Mouse (Mus musculus): ENCODE measurements around the gene Prelid1. TPM values are rescaled to one million over a fixed set of nuclear protein-coding genes. Genes with fewer than 3 reads are reported as not detected.

Gene Prelid1
- total RNA-seq (2015) = 455 and 498 TPM in 2 replicates
- total RNA-seq (2017) = 146 and 163 TPM in 2 replicates

DNA sequence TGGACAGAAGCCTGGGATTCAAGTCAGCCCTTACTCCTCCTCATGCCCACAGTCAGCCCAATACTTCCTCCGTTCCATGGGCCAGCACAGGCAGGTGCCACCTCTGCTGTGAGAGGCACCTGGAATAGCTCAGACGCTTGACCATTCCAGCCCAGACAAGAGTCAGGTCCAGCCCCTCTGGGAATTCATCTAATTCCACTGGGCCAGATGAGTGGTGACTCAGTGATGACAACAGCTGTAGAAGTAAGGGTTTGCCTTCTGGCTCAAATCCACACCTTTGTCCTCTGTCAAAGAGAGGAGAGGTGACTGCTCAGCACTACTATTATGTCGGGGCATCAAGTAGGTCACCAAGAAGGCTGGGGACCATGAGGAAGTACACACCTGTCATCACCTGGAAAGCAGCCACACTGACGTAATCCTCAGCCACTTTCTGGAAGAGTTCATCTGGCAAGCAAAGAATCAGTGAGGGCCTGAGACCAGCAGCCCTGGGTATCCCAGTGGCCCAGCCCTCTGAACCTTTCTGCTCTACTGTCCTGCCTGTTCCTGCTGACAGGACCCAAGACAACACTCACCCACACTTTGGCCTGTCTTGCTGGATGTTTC, at the start of gene Prelid1:
Gene Prelid1, plus strand, starts transcription at position 570 of the 603 bp plus-strand sequence.
- ATAC-seq (ENCODE audit: poor library complexity, severe bottlenecking) = no peak

DNA sequence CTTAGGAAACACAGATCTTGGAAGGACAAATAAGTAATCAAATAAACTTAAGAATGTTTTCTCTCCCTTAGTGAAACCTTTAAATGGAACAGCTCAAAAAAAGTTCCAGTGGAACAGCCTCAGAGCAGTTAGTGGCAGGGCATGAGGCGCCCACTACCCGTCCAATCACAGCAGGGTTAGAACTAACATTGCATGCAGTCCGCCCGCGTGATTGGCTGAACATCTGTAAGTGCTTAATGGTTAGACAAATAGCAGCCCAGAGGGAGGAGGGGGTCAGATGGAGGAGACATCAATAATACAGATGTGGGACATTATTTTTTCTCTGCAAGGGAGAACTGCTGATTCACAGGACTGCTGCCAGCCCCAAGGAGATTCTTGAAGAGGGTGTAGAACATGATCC, 43.1 kb upstream of the Prelid1 start:
- no peak for ATAC-seq (ENCODE audit: poor library complexity, severe bottlenecking)

DNA sequence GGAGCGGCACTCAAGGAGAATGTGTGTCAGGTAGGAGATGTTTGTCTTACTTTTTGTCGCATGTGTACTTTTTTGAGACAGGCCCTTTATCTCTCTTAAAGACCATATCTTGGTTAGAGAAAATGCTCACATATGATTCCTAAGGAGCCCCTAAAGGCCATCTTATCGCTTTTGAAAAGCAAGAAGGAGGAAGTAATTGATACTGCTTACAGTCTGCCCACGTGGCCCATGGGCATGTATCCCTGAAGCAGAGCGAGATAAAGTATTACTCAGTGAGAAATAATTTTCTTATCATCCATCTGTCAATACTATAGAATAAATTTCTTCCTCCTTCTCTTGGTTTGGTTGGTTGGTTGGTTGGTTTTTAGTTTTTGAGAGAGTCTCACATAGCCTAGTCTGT, 42.7 kb upstream of the Prelid1 start:
- no peak for ATAC-seq (ENCODE audit: poor library complexity, severe bottlenecking)

DNA sequence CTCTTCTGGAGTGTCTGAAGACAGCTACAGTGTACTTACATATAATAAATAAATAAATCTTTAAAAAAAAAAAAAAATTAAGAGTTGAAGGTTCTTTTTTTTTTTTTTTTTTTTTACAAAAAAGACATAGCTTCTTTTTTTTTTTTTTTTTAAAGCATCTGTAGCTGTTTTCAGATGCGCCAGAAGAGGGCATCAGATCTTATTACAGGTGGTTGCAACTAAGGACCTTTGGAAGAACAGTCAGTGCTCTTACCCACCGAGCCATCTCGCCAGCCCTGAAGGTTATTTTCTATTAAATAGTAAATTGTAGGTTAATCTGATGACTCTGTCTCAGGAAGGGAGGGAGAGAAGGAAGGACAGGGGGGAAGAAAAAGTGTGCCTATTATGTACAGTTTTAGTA, 31.4 kb upstream of the Prelid1 start:
- ATAC-seq (ENCODE audit: poor library complexity, severe bottlenecking) = no peak

DNA sequence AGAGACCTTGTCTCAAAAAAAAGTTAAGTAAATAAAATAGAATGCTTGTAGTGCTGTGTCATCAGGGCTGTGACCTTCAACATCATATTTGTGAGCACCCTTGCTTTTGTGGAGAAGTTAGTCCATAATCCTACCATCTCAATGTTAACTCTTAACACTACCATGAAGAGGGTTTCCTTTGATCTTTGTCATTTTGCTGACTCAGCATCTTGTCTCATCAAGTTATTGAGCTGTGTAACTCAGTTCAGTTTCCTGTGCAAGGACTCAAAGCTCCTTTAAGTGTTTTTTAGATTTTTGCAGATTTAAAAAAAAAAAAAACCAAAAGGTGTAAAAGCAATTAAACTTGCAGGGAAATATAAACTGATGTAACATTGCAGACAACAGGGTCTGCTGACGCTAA, 23.5 kb upstream of the Prelid1 start:
- ATAC-seq (ENCODE audit: poor library complexity, severe bottlenecking) = no peak

DNA sequence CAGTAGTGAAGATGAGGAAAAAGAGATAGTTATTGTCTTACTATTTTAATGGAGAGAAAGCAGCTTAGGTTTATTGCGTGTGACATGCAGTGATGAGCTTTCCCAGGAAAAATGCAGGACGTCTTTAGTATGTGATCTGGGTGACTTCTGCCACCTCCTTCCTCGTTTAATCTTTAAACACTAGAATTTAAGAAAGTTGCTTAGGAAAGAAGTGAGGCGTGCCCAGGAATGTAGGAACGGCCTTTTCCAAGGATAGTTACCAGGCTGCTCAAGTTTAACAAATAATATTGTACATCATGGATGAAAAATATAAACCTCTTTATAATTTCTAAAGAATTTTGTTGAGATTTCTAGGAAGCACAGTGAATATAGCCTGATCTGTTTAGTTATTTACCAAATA, 19.4 kb upstream of the Prelid1 start:
- ATAC-seq (ENCODE audit: poor library complexity, severe bottlenecking) = no peak

DNA sequence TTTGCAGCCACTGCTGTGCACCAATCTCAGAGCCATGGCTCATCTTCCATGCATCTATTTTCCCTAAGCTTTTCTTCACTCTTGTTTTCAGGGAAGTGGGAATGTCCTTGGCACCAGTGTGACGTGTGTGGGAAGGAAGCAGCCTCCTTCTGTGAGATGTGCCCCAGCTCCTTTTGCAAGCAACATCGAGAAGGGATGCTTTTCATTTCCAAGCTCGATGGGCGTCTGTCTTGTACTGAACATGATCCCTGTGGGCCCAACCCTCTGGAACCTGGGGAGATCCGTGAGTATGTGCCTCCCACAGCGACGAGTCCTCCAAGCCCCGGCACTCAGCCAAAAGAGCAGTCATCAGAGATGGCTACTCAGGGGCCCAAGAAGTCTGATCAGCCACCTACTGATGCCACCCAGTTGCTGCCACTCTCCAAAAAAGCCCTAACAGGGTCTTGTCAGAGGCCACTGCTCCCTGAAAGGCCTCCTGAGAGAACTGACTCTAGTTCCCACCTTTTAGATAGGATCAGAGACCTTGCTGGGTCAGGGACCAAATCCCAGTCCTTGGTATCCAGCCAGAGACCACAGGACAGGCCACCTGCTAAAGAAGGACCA, 8.2 kb upstream of the Prelid1 start:
- no peak for ATAC-seq (ENCODE audit: poor library complexity, severe bottlenecking)

DNA sequence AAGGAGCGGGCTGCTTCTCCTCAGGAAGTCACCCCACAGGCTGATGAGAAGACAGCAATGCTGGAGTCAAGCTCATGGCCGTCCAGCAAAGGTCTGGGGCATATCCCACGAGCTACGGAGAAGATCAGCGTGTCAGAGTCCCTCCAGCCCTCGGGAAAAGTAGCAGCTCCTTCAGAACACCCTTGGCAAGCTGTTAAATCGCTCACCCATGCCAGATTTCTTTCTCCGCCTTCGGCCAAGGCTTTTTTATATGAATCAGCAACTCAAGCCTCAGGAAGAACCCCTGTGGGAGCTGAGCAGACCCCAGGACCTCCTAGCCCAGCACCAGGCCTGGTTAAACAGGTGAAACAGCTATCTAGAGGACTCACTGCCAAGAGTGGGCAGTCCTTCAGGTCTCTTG, 7.2 kb upstream of the Prelid1 start:
- ATAC-seq (ENCODE audit: poor library complexity, severe bottlenecking) = no peak

DNA sequence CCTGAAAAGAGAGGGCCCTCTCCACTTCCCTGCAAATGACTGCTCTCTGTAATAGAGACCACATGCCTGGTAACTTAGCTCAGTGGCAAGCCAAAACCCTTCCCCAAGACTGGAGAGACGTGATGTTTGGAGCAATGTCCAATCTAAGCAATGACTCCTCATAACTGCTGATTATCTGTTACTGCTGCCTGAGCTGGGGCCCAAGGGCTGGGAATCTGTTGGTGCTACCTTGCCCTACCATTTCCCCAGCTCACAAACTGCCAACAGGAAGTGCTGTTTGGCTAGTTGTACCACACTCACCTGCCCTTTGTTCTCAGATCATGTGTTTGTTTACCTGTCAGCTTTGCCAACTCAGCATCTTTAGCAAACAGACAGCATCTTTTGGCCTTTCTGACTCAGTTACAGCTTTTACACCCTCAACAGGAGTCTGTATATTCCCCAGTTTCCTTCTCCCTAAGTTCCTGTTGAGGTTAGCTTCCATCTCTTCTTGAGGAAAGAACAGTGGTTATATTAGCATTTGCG, 5.3 kb upstream of the Prelid1 start:
- no peak for ATAC-seq (ENCODE audit: poor library complexity, severe bottlenecking)

DNA sequence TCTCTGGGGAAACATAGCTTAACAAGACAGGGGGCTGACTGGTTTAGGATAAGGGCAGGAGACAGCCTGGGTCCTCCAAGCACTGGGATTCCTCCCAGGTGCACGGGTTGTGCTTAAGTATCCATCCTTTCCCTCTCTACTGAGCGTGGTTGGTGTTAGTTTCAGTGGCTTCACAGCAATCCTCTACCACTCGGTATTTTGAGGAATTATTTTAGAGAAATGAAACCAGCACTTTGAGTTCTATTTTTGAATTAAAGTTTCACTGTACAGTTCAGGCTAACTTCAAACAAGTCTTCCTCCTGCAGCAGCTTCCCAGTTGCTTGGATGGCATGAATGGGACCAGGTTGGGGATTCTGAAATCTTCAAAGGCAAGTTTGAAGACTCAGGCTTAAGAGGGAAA, 1.9 kb upstream of the Prelid1 start:
- peak; percentile 25; the same call in 1 of the 2 replicates for ATAC-seq (ENCODE audit: poor library complexity, severe bottlenecking)

DNA sequence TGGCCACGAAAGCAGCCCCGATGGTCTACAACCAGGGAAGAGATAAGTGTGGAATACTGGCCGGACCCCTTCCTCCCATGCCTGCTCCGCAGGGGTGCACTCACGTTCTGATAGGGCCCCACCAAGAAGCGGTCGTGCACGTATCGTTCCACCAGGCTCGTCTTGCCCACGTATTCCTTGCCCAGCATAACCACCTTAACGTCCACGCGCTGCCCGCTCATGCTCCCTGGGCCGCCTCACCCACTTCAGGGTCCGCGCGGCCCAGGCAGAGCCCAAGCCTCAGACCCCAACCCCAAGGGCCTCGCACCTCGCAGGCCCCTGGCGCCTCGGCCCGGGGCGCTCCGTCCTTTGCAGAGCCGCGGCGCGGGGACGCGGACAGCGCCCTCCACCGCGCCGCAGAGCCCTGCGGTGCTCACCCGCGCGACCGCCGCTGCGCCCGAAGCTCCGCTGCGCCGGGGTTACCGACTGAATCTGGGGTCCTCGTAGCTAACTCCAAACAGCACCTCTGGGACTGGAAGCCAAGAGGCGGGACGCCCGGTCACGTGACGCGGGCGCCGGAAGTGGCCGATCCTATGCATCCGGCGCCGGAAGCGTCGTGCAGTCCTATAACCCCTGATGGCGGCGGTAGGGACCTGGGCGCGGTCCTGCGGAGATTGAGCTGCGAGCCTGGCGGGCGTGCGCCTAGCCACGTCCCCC, 1.3 kb downstream of the Prelid1 start, which contains the start of gene Rab24:
Gene Rab24, minus strand, starts transcription at position 513 of the 696 bp plus-strand sequence.
- peak; percentile 83 for ATAC-seq (ENCODE audit: poor library complexity, severe bottlenecking)

DNA sequence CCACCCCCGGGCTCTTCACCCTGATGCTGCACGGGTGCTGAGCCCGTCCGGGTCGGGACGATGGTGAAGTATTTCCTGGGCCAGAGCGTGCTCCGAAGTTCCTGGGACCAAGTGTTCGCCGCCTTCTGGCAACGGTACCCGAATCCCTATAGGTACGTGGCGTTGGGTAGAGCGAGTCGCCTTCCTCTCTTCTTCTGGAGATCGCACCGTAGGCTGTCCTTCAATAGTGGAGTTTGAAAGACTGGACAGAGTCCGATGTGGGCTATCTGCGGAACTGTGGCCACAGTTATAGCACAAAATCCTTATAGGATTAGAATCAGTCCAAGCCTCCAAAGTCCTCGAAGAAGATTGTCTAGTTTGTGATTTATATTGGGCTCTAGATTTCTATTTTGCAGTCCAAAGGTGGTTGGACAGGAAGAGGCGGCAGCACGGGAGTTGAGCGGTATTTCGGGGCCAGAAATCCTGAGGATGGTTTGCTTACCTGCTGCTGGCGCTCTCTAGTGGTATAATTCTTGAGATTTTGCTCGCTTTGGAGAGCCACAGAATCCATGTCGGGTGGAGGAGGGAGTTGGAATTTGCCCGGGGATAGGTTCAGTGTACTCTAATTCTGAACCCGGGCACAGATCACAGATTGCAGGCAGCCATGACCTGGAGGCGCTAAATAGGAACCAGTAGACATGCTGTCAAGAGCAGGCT, 2.0 kb downstream of the Prelid1 start:
- ATAC-seq (ENCODE audit: poor library complexity, severe bottlenecking) = peak; percentile 14; the same call in 1 of the 2 replicates

DNA sequence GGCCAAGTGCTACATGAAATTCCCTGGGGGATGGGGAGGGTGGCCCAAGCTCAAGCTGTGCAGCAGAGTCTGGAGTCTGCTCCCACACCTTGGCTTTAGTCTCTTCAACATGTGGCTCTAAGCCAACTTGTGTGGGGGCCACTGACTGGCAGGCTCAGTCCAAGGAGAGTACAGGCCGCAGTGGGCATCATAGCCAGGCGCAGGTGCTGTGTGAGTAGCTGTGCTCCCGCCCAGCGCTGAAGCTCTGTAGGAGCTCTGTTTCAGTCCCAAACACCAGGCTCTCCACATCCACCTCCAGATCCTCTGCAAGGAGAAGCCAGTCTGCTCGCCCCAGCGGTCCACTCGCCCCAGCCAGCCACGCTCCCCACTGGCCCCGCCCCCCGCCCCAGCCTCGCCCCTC, 5.3 kb downstream of the Prelid1 start:
- ATAC-seq (ENCODE audit: poor library complexity, severe bottlenecking) = no peak

DNA sequence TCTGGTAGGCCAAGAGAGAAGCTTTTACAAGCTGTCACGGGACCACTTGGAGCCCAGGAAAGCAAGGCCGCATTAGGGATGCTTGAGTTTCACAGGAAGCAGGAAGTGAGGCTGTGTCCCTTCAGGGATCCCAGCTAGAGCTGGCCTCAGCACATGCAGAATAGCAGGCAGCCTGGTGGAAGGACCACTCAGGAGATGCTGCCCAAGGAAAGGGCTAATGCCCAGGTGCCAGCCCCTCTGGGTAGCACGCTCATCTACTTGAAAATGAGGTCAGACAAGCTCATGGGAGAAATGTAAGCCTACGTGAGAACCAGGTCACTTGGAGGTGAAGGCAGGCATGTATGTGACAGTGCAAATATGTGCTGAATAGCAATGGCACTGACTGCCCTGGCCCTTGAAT, 6.9 kb downstream of the Prelid1 start:
- no peak for ATAC-seq (ENCODE audit: poor library complexity, severe bottlenecking)

DNA sequence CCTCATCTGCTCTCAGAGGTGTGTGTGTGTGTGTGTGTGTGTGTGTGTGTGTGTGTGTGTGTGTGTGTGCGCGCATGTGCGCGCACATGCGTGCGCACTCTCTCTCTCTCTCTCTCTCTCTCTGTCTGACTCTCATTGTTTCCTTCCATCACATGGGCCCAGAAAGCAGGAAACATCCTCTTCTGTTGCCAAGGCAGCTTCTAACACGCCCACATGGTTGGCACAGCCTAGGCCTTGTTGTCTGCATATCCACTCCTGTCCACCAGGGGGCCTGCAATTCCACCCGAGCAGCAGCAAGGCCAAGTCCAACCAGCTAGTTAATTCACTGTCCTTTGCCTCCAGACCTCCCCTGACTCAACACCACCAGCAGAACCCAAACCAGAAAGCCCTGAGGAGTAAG, 7.3 kb downstream of the Prelid1 start:
- ATAC-seq (ENCODE audit: poor library complexity, severe bottlenecking) = peak; percentile 78

DNA sequence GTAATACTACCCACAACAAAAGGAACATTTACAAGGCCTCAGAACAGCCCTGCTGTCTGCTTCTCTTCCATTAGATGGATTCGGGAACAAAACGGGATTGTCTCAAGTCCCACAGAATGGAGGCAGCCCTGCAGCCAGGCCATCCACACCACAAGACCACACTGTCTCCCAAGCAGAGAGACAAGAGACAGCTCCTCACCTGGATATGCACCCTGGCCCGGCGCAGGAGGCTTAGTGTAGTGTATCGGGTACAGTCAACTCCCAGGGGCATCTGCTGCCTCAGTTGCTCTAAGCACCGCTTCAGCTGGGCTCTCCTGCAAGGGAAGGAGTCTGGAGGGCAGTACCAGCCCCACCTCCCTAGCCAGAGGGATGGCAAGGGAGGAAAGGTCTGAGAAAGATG, 7.9 kb downstream of the Prelid1 start:
- ATAC-seq (ENCODE audit: poor library complexity, severe bottlenecking) = no peak

DNA sequence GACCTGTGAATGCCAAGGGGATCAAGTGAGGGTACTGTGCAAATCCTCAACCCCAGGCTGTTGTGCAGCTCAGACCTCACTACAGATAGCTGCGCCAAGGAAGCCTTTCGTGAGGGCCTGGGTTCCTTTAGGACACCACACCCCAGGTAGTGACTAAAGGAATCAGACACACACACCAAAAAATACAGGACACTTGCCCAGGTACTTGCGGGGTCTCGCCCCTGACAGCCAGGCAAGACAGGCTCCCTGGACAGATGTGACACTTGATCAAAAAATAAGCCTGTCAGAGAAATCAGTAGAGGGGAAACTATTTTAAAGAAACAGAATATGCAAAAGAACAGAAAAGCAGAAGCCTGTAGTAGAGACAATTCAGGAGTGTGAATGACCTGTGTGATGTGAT, 8.3 kb downstream of the Prelid1 start:
- no peak for ATAC-seq (ENCODE audit: poor library complexity, severe bottlenecking)

DNA sequence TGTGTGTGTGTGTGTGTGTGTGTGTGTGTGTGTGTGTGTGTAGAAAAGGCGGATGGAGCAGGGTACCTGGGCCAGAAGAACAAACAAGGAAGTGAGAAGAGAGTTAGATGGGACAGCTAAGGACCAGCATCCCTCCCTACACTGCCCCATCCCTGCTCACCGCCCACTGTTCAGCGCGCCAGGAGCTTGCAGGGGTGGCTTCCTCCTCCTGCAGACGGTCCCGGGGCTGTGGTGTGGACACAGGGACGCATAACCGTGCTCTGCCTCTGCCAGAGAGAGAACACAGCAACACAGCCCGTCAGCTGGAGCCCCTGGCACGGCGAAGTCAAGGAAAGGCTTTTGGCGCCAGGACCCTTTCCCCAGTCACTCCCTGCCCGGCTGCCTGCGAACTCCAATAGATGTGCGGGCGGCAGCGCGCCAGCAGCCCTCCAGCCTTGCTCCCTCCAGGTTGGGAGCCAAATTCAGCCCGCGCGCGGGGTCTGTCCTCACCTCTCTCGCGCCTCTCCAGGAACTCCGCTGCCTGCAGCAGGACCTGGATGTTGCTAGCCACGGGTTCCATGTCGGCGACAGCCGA, 8.9 kb downstream of the Prelid1 start:
- ATAC-seq (ENCODE audit: poor library complexity, severe bottlenecking) = no peak

DNA sequence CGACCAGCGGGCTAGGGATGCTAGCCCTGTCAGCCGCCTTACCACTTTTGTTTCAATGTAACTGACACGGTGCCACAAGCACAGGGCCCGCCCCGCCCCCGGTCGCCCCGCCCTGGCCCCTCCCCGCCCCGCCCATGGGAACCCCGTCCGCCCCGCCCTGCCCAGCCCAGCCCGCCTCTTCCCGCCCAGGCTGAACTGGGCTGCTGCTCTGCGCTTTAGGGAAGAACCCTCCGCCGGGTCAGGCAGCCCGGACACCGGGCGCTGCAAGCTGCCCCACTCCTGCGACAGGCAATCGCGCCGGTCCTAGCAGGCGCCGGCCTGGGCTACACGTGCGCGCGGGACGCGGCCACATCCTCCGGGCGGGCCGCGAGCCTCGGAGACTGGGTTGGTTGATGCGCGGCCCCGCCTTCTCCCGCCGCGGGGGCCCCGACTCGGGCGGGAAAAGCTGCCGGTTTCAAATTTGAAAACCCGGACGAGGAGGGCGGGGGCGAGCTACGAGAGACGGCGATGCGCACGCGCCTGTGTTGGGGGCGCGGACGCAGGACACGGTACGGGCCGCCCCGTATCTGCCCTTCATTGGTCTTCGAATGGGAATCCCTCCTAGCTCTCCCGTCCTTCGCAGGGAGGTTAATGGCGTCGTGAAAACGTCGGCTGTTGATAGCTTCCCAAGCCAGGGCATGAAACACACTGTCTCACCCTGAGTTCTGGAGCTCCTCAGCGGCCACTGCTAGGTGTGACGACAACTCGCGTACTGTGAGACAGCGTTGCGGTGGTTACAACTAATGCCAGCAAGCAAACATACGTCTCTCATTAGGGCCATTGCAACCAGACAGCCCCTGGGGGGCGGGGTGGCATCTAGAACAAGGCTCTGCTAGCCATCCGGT, 9.6 kb downstream of the Prelid1 start, which contains the start of gene Mxd3:
Gene Mxd3, minus strand, starts transcription at position 141 of the 884 bp plus-strand sequence.
- peak; percentile 69 for ATAC-seq (ENCODE audit: poor library complexity, severe bottlenecking)

Data from megakaryocyte, adult 5-6 weeks (primary cell).